Mouse (Mus musculus): ENCODE data around the gene Dnajc17.

DNA sequence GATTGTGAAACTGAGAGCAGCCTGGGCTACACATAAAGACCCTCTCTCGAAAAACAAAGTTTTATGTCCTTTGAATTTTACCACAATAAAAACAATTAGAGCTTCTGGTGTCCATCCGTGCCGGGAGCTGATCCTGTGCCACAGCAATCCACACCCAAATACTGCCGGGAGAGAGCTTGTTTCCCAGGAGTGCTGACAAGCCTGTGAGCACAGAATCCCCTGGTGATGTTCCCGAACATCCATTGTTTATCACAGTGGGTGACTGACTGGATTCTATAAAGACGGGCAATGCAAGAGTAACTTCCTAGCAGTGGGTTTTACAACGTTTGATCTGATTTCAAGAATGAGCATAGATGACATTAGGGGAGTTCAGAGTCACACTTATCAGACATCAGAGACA, 46.4 kb upstream of the Dnajc17 start:
- TF ChIP-seq CTCF (IDR thresholded peaks at IDR 0.05): no peak
- TF ChIP-seq POLR2A (IDR thresholded peaks at IDR 0.05; ENCODE audit: insufficient read depth, low read depth, low read length): no peak
- TF ChIP-seq EP300 (IDR thresholded peaks at IDR 0.05; ENCODE audit: insufficient read depth, low read depth, low read length): no peak
